Mouse (Mus musculus) common myeloid progenitor, adult 5-6 weeks (primary cell): Measurements from ENCODE around the gene Gda. TPM values are rescaled to one million over a fixed set of nuclear protein-coding genes. Genes with fewer than 3 reads are reported as not detected.

ENCODE experiments used
- ATAC-seq: replicated peaks from 2 replicates; pipeline ENCODE4 v1.8.0; 2016; ENCODE audit warnings: low read depth, mild to moderate bottlenecking, moderate TSS enrichment, inconsistent platforms; ENCODE audit not compliant: poor library complexity, severe bottlenecking
- total RNA-seq: library from RNA; stranded (forward); fragments of 200-1000, 187-1606 nt; gene quantifications from 2 replicates; pipeline ENCODE4 v1.2.3, GENCODE M21; 2017

Gene Gda
- total RNA-seq, 1 experiment from 2014 or later, result 9.6 TPM

DNA sequence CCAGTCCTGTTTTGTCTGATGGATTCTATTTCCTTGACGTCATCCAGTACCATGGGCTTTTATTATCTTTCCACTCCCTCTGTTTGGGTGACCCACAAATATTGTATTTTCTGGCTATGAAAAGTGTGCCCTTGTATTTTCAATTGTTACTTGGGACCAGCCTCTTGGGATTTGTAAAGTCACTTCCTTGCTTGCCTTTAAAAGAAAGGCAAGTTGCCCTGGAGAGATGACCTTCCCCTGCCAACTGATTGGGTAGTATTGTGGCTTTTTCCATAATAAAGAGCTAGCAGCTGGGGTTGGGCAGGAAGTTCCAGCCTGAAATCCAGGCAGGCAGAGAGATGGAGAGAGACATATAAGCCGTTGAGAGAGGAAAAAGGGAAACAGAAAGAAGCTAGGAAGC is 91.5 kb downstream of the Gda start:
- no peak for ATAC-seq

DNA sequence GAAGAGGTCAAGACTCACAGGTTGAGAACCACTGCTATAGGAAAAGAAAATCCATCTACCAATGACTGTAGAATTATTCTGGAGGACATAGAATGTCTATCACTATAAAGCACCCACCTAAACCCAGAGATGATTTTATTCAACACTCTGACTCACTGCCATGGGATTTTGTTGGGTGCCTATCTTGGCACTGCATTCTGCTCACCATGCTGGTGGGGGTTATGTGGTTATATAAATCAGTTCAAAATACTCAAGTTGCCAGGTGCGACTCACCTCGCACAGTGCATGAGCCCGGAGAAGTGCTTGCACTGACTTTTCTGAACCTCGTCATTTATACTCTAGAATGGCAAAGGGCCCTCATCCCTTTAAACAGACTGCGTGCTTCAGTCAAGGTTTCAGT is 94.0 kb downstream of the Gda start:
- no peak for ATAC-seq

DNA sequence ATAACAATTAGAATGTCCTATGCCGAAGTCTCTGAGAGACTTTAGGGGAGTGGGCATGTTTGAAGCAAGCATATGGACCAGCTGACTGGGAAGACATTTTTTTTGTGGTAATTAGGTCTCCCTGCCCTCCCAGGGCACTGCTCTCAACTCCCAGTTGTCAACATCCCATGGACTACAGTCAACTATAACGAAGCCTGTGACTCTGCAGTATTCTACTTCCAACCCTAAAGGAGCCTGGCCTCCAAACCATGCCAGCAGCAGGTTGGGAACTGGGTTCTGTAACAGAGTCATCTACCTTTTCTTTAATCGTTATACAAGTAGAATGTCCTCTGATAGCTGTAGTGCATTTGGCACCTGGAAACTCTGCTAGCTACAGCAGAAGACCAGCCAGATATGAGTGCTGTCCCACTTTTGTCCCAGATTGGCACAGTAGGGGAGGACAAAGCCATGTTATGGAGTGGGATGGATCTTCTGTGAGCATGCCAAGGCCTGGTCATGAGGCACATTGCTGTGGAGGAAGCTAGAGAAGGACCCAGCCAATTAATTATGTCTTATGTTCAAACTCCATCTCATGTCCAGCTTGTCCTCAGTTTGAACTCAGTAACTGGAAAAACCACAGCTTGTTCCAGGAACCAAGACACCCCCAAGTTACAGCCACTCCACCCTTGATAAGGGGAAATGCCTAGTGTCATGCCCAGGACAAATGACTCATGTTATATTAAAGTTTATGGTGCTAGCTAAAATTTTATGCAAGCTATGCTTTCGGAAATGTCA is 96.6 kb downstream of the Gda start:
- peak; percentile 67 for ATAC-seq

DNA sequence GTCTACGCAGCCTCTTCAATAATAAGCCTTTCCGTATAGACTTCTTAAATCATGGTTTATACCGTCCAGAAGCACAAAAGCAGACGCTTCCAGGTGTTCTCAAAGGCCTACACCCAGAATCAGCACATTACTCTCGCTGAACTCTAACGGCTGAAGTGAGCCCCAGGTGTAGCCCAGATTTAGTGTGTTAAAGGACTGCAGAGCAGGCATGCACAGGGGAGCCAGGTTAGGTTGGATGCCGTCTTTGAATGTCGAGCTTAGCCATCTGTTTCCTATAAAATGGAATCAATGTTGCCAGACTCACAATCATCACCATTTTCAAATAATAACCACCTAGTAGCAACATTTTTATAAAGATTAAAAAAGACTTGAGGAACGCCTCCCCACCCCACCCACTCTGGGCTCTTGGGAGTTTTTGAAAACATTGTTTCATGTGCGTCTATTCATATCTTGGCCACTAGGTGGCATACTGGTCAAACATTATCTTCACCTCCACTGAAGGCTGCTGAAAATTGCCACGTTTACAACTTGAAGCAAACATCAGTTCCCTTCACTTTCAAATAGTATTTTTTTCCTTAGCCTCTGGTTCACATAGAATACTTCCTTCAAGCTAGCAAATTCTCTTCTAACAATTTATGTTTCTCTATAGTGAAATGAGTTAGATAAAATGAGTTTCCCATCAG is 100.0 kb downstream of the Gda start:
- peak; percentile 88 for ATAC-seq

DNA sequence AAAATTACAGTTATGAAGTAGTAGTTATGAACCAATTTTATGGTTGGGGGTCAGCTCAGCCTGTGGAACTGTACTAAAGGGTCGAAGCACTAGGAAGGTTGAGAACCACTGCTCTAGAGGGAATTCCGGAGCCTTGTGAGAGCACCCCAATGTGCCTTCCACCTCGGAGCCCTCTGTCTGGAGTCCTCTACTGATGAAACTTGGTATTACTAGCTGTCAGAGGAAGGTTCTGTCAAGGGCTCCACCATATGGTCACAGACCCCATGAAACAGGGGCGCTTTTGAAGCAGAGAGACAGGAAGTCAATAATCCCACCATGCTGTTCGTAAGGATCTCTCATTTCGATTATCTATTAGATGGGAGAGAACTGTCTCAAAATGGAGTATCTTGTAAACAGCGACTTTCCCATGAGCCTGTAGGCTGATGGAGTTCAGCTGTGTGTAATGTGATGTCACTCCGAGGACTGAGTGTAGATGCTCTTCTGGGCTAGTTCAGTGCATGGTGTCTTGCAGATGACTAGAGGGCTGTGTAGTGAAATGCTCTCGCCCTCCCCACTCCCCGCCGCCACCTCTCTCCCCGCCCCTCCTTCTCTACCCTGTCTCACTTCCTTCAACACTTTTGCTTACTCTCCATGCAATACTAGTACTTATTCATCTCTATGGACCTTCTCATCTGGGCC is 100.7 kb downstream of the Gda start:
- ATAC-seq, result peak; percentile 40; the same call in 1 of the 2 replicates

DNA sequence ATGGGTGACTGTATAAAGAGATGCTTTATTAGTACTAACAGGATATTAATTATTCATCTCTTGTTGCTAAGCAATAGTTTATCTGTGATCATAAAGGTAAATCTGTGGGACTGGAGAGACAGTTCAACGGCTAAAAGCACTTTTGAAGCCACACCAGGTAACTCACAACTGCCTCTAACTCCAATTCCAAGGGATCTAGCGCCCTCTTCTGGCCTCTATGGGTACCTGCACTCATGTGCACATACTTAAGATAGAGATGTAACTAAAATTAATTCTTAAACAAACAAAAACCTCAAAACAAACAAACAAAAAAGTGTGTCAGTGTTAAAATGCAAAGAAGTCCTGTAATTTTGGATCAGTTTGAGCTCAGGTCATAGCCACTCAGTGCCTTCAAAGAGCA is 101.9 kb downstream of the Gda start:
- no peak for ATAC-seq

DNA sequence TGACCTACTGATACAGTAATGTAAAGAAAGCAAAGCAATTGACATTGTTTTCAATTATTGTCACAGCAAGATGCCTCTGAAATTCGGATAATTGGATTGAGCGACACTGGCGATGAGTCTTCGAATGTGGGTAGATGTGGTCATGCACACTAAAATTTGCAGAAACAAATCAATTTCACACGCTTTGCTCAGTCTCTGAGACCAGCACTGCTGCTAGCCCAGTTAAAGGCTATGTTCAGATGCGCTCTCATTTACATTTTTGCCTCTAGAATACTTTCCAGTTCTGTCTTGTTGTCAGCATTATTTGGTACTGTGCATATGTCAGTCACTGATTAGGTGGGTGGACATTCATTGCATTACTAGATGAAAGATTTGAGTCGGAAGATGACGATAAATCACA is 102.5 kb downstream of the Gda start:
- no peak for ATAC-seq

DNA sequence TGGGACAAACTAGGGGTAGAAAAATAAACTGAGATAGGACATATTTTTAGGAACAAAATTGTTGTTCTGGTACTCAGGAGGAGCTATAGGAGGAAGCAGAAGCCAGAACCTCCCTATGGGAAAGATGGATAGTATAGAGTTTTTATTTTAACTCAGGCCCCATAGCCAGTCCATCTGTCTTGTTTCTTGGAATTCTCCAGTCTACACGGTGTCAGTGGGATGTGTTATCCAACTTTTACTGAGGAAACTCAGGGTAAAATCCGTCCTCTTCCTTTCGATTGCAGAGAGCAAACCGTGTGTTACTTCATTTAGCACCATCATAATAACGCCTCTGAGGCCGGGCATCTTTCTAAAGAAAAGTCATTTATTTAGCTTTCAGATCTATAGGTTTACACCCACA is 104.1 kb downstream of the Gda start:
- no peak for ATAC-seq

DNA sequence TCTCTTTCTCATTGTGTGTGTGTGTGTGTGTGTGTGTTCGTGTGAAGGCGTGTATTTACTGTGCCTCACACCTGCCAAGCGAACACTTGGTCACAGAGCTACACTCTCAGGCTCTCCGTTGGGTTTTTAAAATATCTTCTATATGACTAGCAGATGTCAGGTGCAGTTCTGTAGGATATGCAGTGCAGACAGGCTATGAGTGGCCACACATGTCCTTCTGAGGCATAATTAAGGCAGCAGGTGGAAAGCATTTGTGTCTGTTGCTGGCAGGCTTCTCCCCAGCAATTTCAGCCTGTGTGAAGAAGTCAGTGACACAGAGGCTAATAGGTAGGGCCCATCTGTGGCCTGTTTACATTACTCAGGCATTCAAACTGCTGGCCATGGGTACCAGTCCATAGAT is 104.7 kb downstream of the Gda start:
- ATAC-seq, result no peak

DNA sequence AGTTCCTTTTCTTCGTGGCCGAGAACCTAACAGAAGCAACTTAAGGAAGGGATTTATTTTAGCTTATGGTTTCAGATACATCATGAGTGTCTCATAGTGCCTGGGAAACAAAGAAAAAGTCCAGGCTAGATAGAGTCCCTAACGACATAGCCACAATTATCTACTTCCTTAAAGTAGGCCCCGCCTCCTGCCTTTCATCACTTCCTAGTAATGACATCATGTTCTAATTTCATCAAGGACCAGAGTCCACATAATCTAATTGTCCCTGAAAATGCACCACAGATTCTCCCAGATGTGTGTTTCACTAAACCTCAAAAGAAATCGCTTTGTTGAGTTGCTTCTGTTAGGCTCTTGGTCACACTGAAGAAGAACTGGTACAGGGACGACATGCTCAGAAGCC is 115.5 kb downstream of the Gda start:
- ATAC-seq, result no peak

DNA sequence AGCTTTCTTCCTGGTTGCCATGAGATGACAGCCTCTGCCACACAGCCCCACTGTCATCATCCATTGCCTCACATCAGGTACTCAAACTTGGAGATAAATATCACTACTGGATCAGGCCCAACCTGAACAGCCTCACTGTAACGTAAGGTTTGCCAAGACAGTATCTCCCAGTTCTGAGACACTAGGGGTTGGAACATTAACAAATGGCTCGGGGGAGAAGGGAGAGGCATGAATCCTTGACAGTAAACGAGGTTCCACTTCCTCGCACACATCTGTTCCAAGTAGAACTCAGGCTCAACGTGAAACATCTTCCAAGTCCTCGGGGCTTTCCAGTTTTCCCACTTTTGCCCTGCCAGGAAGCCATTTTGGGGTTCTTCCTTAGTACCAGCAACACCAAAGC is 123.6 kb downstream of the Gda start:
- ATAC-seq, result no peak

DNA sequence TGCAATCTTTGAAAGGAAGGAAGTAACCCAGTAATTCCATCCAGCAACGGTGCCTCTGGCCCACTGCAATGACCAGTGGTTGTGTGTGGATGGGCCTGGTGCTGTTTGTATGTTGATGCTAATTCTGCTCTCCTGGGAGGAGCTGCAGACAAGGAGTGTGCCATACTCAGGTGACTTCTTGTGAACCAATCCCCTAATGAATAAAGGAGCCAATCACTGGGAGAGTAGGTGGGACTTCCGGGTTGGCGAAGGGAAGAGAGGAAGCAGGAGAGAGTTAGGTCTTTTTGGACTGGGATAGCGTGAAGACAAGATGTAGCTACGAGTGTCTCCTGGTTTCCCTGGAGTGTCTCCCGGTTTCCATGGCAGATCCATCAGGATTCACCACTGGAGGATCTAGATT is 126.6 kb downstream of the Gda start:
- ATAC-seq, result no peak

Other genes starting within 250 kb of the Gda start
- 152 and 154 TPM in 2 replicates for gene Zfand5, start 201.2 kb downstream of the Gda start, total RNA-seq
- 64.8 and 66.7 TPM in 2 replicates for gene 1110059E24Rik, start 179.5 kb upstream of the Gda start, total RNA-seq
- gene Abhd17b, start 179.7 kb upstream of the Gda start, total RNA-seq, result 47.5 and 60.2 TPM in 2 replicates